12 mouse cellular contexts compared by ENCODE assay signal in the genomic region with DNA sequence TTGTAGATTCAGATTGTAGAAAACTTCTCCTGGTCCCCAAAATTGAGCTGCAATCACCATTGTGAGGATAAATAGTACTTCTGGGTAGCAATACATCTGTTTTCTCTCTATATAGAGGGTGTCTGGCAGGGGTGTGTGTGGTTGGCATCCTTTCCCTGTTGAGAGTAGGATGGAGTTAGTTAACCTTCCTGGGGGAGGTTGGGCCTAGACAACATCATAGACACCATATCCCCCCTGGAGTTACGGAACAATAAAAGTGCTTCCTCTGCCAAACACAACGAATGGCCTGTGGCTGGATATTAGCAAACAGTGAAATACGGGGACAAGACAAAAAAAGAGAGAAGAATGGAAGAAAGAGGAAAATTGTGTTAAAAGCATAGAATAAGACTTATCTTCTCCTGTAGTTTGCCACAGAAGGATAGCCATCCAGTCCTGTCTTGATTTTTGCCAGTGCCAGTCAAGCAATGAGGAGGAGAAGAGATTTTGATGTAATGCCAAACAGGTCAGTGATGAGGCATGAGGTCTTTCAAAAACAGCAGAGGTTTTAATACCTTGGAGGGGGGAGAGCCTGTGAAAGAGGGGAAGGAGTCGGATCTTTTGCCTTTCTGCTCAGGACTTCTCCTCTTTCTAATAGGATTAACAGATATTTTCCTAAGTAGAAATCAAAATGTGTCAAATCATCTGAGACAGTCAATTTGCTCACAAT.
DNase-seq lines count a peak whose midpoint lies in the region; ATAC-seq and TF ChIP-seq lines count a peak whose summit lies in the region.
"Had no signal": no experiment of that assay in that cellular context is flagged by ENCODE, and none has a peak within 500 bp of the region (broad histone marks: within the 10 kb centered on the region; RNA-seq: fewer than 3 reads in every experiment).

No protein-coding gene starts in this region.

- peak overlapping the region; percentile 31 for H3K9ac ChIP-seq in forebrain, embryonic 13.5 days
- H3K9ac ChIP-seq in hindbrain, postnatal 0 days (replicated peaks; ENCODE audit: low read length), result peak overlapping the region; percentile 41; the same call in 1 of the 2 replicates
- H3K9ac ChIP-seq in neural tube, embryonic 15.5 days (replicated peaks), result peak overlapping the region; percentile 26; the same call in 1 of the 2 replicates
- H3K9ac ChIP-seq: embryonic facial prominence, embryonic 12.5 days; lung, embryonic 14.5 days had no signal

- H3K9me3 ChIP-seq in forebrain, embryonic 13.5 days (replicated peaks), result no peaks in the 10 kb centered on the region
- H3K9me3 ChIP-seq in hindbrain, postnatal 0 days (ENCODE audit: low read length), result no peaks in the 10 kb centered on the region
- H3K9me3 ChIP-seq in neural tube, embryonic 15.5 days (replicated peaks), result no peaks in the 10 kb centered on the region
- H3K9me3 ChIP-seq: embryonic facial prominence, embryonic 12.5 days had no signal

- peak; percentile 26; the same call in 1 of the 2 replicates for ATAC-seq in forebrain, embryonic 13.5 days
- no peak for ATAC-seq in hindbrain, postnatal 0 days
- 0 out of 2 replicates have a peak, but pooled peaks have one; percentile 43 for ATAC-seq in neural tube, embryonic 15.5 days (ENCODE audit: low FRiP score)

- intact Hi-C loops in heart, postnatal 25 days (cut with DNase I), result no loop called here

- H3K4me2 ChIP-seq in forebrain, embryonic 13.5 days, result peak overlapping the region; percentile 45
- peak overlapping the region; percentile 37 for H3K4me2 ChIP-seq in hindbrain, postnatal 0 days (ENCODE audit: low read depth, low read length)
- H3K4me2 ChIP-seq in neural tube, embryonic 15.5 days, result peak overlapping the region; percentile 42; the same call in 1 of the 2 replicates
- H3K4me2 ChIP-seq: embryonic facial prominence, embryonic 12.5 days; lung, embryonic 14.5 days had no signal

- DNase-seq in layer of hippocampus, adult 2 months (ENCODE audit: low spot score in 2 of 2), result no peak
- DNase-seq in layer of hippocampus, adult 9-11 months, result no peak
- peak; percentile 46 for DNase-seq in hindbrain, postnatal 0 days (ENCODE audit: low spot score)
- DNase-seq in heart, postnatal 25 days (ENCODE audit: low spot score), result no peak
- DNase-seq in left cerebral cortex, adult 11 months (ENCODE audit: low spot score), result no peak
- DNase-seq in kidney, adult 18-20 months, result no peak
- DNase-seq: heart, adult 18-20 months; heart, postnatal 10 days; lung, embryonic 14.5 days had no signal

- no peaks in the 10 kb centered on the region for H3K27me3 ChIP-seq in forebrain, embryonic 13.5 days
- H3K27me3 ChIP-seq in hindbrain, postnatal 0 days (ENCODE audit: insufficient read depth, low read length), result no peaks in the 10 kb centered on the region
- no peaks in the 10 kb centered on the region for H3K27me3 ChIP-seq in neural tube, embryonic 15.5 days (replicated peaks)
- H3K27me3 ChIP-seq: embryonic facial prominence, embryonic 12.5 days had no signal

- H3K4me3 ChIP-seq in layer of hippocampus, adult 2 months, result no peak overlapping the region
- no peak overlapping the region for H3K4me3 ChIP-seq in forebrain, embryonic 13.5 days
- no peak overlapping the region for H3K4me3 ChIP-seq in hindbrain, postnatal 0 days (ENCODE audit: low read length)
- no peak overlapping the region for H3K4me3 ChIP-seq in neural tube, embryonic 15.5 days (replicated peaks)
- H3K4me3 ChIP-seq: embryonic facial prominence, embryonic 12.5 days had no signal

- H3K4me1 ChIP-seq in forebrain, embryonic 13.5 days, result peaks cover 48% of the 10 kb centered on the region
- H3K4me1 ChIP-seq in hindbrain, postnatal 0 days (ENCODE audit: insufficient read depth, low read length), result peaks cover 14% of the 10 kb centered on the region; the same call in 1 of the 2 replicates
- H3K4me1 ChIP-seq in neural tube, embryonic 15.5 days, result peaks cover 23% of the 10 kb centered on the region
- H3K4me1 ChIP-seq: embryonic facial prominence, embryonic 12.5 days had no signal

- WGBS in forebrain, embryonic 13.5 days, result 23% methylated on average over 4 of the region's 4 CpGs
- WGBS in hindbrain, postnatal 0 days, result 20% methylated on average over 4 of the region's 4 CpGs
- 23% methylated on average over 4 of the region's 4 CpGs for WGBS in neural tube, embryonic 15.5 days

- H3K27ac ChIP-seq in layer of hippocampus, adult 2 months, result peak overlapping the region; percentile 99
- peak overlapping the region; percentile 99 for H3K27ac ChIP-seq in forebrain, embryonic 13.5 days
- peak overlapping the region; percentile 83 for H3K27ac ChIP-seq in hindbrain, postnatal 0 days
- peak overlapping the region; percentile 90 for H3K27ac ChIP-seq in neural tube, embryonic 15.5 days (replicated peaks)
- H3K27ac ChIP-seq: embryonic facial prominence, embryonic 12.5 days had no signal

- no peak for TF ChIP-seq CTCF in layer of hippocampus, adult 2 months (conservative IDR thresholded peaks at IDR 0.05)
- TF ChIP-seq CTCF in hindbrain, postnatal 0 days (IDR thresholded peaks at IDR 0.05; ENCODE audit: low read depth), result no peak

- H3K36me3 ChIP-seq in forebrain, embryonic 13.5 days (ENCODE audit: poor library complexity, severe bottlenecking), result no peaks in the 10 kb centered on the region
- H3K36me3 ChIP-seq in hindbrain, postnatal 0 days (ENCODE audit: insufficient read depth, low read length), result no peaks in the 10 kb centered on the region
- H3K36me3 ChIP-seq in neural tube, embryonic 15.5 days, result no peaks in the 10 kb centered on the region
- H3K36me3 ChIP-seq: embryonic facial prominence, embryonic 12.5 days had no signal
